Mouse (Mus musculus) heart, embryonic 16.5 days (tissue): ENCODE results near the gene Slc26a1. TPM values are rescaled to one million over a fixed set of nuclear protein-coding genes. Genes with fewer than 3 reads are reported as not detected.
A peak's percentile ranks its signal among the peaks of the same experiment; 100 is the strongest.

Source experiments
- ATAC-seq: fragments of 200-750 bp; cut with Nextera tagmentation; replicated peaks from 2 replicates; pipeline ENCODE4 v1.8.0; 2017; ENCODE audit warnings: moderate number of reproducible peaks; ENCODE audit not compliant: insufficient read depth, low FRiP score; ENCODE audit errors: extremely low read depth
- H3K27ac ChIP-seq: fragments of 300-500 bp; sonication (generic); 2 replicates; pipeline ENCODE4 v1.5.1; 2014; ENCODE audit warnings: mild to moderate bottlenecking, low read length, control low read depth, moderate library complexity
- H3K27me3 ChIP-seq: fragments of 300-500 bp; sonication (generic); 2 replicates; pipeline ENCODE4 v1.6.1; 2014; ENCODE audit warnings: low read length, mixed read lengths; ENCODE audit not compliant: control insufficient read depth, insufficient read depth
- H3K36me3 ChIP-seq: fragments of 300-500 bp; sonication (generic); 2 replicates; pipeline ENCODE4 v1.6.1; 2014; ENCODE audit not compliant: control insufficient read depth, insufficient read depth
- H3K4me1 ChIP-seq: fragments of 300-500 bp; sonication (generic); 2 replicates; pipeline ENCODE4 v1.6.1; 2014; ENCODE audit warnings: low read length, mixed read lengths; ENCODE audit not compliant: control insufficient read depth, insufficient read depth
- H3K4me2 ChIP-seq: fragments of 300-500 bp; sonication (generic); 2 replicates; pipeline ENCODE4 v1.6.1; 2014; ENCODE audit warnings: low read depth, mild to moderate bottlenecking, control low read depth, low read length
- H3K4me3 ChIP-seq: fragments of 300-500 bp; sonication (generic); 2 replicates; pipeline ENCODE4 v1.5.1; 2014; ENCODE audit warnings: mild to moderate bottlenecking, control low read depth, low read length
- H3K9ac ChIP-seq: fragments of 300-500 bp; sonication (generic); 2 replicates; pipeline ENCODE4 v1.6.1; 2014; ENCODE audit warnings: low read length, control low read depth
- H3K9me3 ChIP-seq: fragments of 300-500 bp; sonication (generic); replicated peaks from 2 replicates; pipeline ENCODE4 v1.6.1; 2016; ENCODE audit warnings: low read length; ENCODE audit not compliant: control insufficient read depth
- WGBS: fragments of 180-500 bp; shearing (Covaris S2); extraction: QIAGEN DNeasy Blood & Tissue Kit; methylation state at CpG from one replicate; pipeline ENCODE4 v1.1.7; 2014; 5-methylcytosine and 5-hydroxymethylcytosine counted together
- polyA plus RNA-seq: library from polyadenylated mRNA; unstranded; fragments of >200 nt; fragmentation: Nextera tagmentation; extraction: Ambion mirVana; gene quantifications from 2 replicates; pipeline ENCODE4 v1.2.1, GENCODE M21; 2015

Slc26a1 gene
- polyA plus RNA-seq, 1 experiment from 2014 or later = 0.41 TPM

DNA sequence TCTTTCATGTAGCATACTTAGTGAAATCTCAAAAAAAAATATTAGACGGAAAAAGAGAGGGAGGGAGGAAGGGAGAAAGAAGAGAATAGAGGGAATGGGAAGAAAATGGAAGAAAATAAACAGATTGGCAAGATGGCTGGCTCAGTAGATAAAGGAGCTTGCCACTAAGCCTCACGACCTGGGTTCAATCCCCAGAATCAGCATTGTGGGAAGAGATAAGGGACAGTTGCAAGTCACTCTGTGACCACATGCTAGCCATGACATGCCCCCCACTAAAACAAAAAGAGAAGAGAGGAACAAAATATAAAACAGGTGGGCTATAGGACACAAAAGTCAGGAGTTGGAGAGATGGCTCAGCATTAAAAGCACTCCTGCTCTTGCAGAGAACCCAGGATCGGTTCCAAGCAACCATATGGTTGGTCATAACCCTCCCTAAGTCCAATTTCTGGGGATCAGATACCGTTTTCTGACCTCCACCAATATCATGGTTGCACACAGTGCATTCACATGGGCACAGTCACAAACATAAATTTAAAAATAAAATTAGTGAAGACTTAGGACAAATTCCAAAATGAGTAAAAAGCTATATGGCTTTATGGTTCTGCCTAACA lies 49.2 kb downstream of the Slc26a1 start:
- H3K27me3 ChIP-seq = no peaks in the 10 kb centered on the region
- WGBS = 76% methylated on average over 4 of the region's 4 CpGs
- H3K9ac ChIP-seq = no peak overlapping the region
- no peak for ATAC-seq
- H3K27ac ChIP-seq = no peak overlapping the region
- no peak overlapping the region for H3K4me2 ChIP-seq
- no peak overlapping the region for H3K4me3 ChIP-seq
- no peaks in the 10 kb centered on the region for H3K9me3 ChIP-seq
- H3K4me1 ChIP-seq = peaks cover 32% of the 10 kb centered on the region
- H3K36me3 ChIP-seq = peaks cover 27% of the 10 kb centered on the region

DNA sequence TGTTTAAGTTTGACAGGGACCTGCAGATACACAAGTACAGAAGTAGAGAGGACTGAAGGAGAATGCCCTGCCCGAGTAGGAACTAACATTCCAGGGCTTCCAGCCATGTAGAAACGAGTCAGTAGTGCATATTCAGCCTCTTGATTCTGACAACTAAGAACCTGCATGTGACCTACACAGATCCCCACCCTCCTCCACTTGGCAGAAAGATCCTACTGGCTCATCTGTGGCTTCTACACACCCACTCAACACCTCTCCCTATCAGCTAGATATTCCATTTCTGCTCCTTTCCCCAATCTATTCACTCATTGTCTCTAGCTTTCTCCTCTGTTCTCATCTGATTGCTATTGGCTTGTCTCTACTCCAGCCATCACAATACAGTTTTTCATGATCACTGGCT lies 53.5 kb downstream of the Slc26a1 start:
- H3K27ac ChIP-seq = peak overlapping the region; percentile 19
- H3K4me2 ChIP-seq = no peak overlapping the region
- H3K36me3 ChIP-seq = peaks cover 41% of the 10 kb centered on the region
- no peaks in the 10 kb centered on the region for H3K9me3 ChIP-seq
- H3K27me3 ChIP-seq = no peaks in the 10 kb centered on the region
- 41% methylated on average over 2 of the region's 2 CpGs for WGBS
- no peak overlapping the region for H3K9ac ChIP-seq
- H3K4me3 ChIP-seq = no peak overlapping the region
- ATAC-seq = peak; percentile 41; the same call in 1 of the 2 replicates
- peaks cover 8% of the 10 kb centered on the region for H3K4me1 ChIP-seq

Other genes starting within 250 kb of the Slc26a1 start
- gene Atp5k, start 241.1 kb downstream of the Slc26a1 start, polyA plus RNA-seq = 740 and 758 TPM in 2 replicates
- gene Mfsd7a, start 226.7 kb downstream of the Slc26a1 start, polyA plus RNA-seq = 0.30 TPM in 2 replicates
- 16.3 and 18.3 TPM in 2 replicates for gene Pcgf3, start 214.3 kb downstream of the Slc26a1 start, polyA plus RNA-seq
- 0.36 and 0.59 TPM in 2 replicates for gene Cplx1, start 125.5 kb downstream of the Slc26a1 start, polyA plus RNA-seq
- gene Gak, start 45.8 kb downstream of the Slc26a1 start, polyA plus RNA-seq = 32.3 and 33.9 TPM in 2 replicates
- gene Tmem175, start 45.8 kb downstream of the Slc26a1 start, polyA plus RNA-seq = 16.6 and 19.7 TPM in 2 replicates
- 13.9 and 15.5 TPM in 2 replicates for gene Idua, start 15.2 kb downstream of the Slc26a1 start, polyA plus RNA-seq
- gene Dgkq, start 5.9 kb downstream of the Slc26a1 start, polyA plus RNA-seq = 6.3 and 7.2 TPM in 2 replicates
- gene Fgfrl1, start 16.8 kb upstream of the Slc26a1 start, polyA plus RNA-seq = 6.4 and 11.4 TPM in 2 replicates
- gene Rnf212, start 99.4 kb upstream of the Slc26a1 start, polyA plus RNA-seq = not detected in 2 replicates
- not detected in 2 replicates for gene Tmed11, start 119.8 kb upstream of the Slc26a1 start, polyA plus RNA-seq
- gene Vmn2r8, start 133.3 kb upstream of the Slc26a1 start, polyA plus RNA-seq = not detected in 2 replicates
- gene Vmn2r9, start 177.0 kb upstream of the Slc26a1 start, polyA plus RNA-seq = not detected in 2 replicates